Mouse (Mus musculus) testis, adult 2 months (tissue): Measurements from ENCODE around the gene Crtam. TPM values are rescaled to one million over a fixed set of nuclear protein-coding genes. Genes with fewer than 3 reads are reported as not detected.

Source experiments
- H3K27ac ChIP-seq: fragments of 200-500 bp; 2 replicates; pipeline ENCODE4 v1.5.1; 2012; ENCODE audit warnings: low read depth, low read length; ENCODE audit not compliant: control insufficient read depth, insufficient read depth
- H3K27me3 ChIP-seq: fragments of 200-500 bp; 2 replicates; pipeline ENCODE4 v1.6.1; 2012; ENCODE audit warnings: mild to moderate bottlenecking, low read length, moderate library complexity; ENCODE audit not compliant: control insufficient read depth, insufficient read depth
- H3K36me3 ChIP-seq: fragments of 200-500 bp; 2 replicates; pipeline ENCODE4 v1.6.1; 2012; ENCODE audit warnings: mild to moderate bottlenecking, low read length; ENCODE audit not compliant: control insufficient read depth, insufficient read depth
- H3K4me1 ChIP-seq: fragments of 200-500 bp; 2 replicates; pipeline ENCODE4 v1.6.1; 2012; ENCODE audit warnings: low read length; ENCODE audit not compliant: control insufficient read depth, insufficient read depth
- H3K4me3 ChIP-seq: fragments of 200-500 bp; 2 replicates; pipeline ENCODE4 v1.5.1; 2012; ENCODE audit warnings: low read depth, mild to moderate bottlenecking, low read length, moderate library complexity, mixed read lengths; ENCODE audit not compliant: control insufficient read depth
- CTCF ChIP-seq: fragments of 200-500 bp; IDR thresholded peaks from 2 replicates; pipeline ENCODE4 v1.5.1; 2012; ENCODE audit warnings: low read depth, mild to moderate bottlenecking, inconsistent platforms, low read length, moderate library complexity; ENCODE audit not compliant: control insufficient read depth, insufficient read depth, insufficient replicate concordance
- POLR2A ChIP-seq: fragments of 200-500 bp; IDR thresholded peaks from 2 replicates; pipeline ENCODE4 v1.6.1; 2012; ENCODE audit warnings: low read depth, mild to moderate bottlenecking, inconsistent platforms, low read length, moderate library complexity; ENCODE audit not compliant: control insufficient read depth
- polyA plus RNA-seq: library from polyadenylated mRNA; depleted of rRNA; stranded (reverse); fragments of >200 nt; gene quantifications from 2 replicates; pipeline ENCODE4 v1.2.3, GENCODE M21; 2012

The Crtam gene
- polyA plus RNA-seq, 1 experiment = 9.5 TPM

DNA sequence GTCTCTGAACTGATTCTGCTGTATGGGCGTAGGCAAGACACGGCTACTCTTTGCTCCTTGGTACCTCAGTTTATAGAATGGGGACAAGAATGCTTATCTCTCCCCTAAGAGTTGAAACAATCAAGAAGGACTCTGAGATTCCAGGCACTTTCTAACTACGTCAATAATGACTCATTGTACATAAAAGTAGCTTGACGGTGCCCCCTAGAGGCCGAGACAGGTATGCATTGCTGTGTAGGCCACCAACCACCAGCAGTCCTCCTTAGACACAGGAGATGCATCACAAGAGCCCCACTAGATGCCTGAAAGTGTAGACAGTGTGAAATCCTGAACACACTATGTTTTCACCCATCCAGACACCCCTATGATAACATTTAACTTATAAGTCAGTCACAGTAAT is 24.0 kb upstream of the Crtam start:
- TF ChIP-seq POLR2A (no peak), CTCF (peak; percentile 73; the same call in 1 of the 2 replicates)
- Histone ChIP-seq H3K4me1 (no peaks in the 10 kb centered on the region), H3K27me3 (no peaks in the 10 kb centered on the region), H3K36me3 (no peaks in the 10 kb centered on the region), H3K4me3 (peak overlapping the region; percentile 7; the same call in 1 of the 2 replicates), H3K27ac (no peak overlapping the region)

DNA sequence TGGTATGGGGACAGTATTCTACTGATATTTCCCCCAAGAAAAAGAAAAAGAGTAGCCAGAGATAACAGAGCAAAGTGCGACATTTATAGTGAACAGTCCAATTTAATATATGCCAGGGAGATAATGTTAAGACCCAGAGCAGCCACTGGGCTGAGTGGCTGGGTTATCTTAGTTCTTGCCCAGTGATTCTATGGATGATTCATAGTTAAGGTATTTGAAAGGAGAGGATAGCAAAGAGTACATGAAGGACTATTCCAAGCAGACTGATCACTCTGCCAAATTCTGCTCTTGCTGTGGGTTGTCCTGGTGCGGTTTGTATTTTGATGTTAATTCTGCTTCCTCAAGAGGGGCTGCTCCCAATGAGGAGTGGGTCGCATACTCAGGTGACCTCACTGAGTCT is 17.3 kb upstream of the Crtam start:
- H3K27ac ChIP-seq = no peak overlapping the region
- H3K4me3 ChIP-seq = no peak overlapping the region
- H3K27me3 ChIP-seq = no peaks in the 10 kb centered on the region
- H3K4me1 ChIP-seq = no peaks in the 10 kb centered on the region
- no peaks in the 10 kb centered on the region for H3K36me3 ChIP-seq
- TF ChIP-seq POLR2A (no peak), CTCF (no peak)

DNA sequence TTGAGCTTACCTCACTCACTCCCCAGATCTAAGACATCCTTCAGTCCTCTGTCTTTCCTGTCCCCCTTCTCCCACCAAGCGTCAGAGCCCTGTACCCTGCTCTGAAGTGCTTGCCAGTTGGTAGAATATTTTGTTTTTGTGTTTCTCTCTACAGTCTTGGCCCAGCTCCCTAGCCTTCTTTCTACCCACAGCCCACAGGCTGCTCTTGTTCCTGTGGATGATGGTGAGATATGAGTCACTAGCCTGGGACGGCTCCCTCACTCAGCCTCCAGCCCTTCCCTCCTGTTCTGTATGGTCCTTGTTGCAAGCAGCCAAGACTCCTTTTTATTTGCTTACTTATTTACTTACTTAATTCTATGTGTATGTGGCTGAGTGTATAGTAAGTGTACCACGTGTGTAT is 16.1 kb upstream of the Crtam start:
- no peaks in the 10 kb centered on the region for H3K27me3 ChIP-seq
- no peaks in the 10 kb centered on the region for H3K4me1 ChIP-seq
- TF ChIP-seq POLR2A = no peak
- TF ChIP-seq CTCF = no peak
- no peaks in the 10 kb centered on the region for H3K36me3 ChIP-seq
- no peak overlapping the region for H3K4me3 ChIP-seq
- no peak overlapping the region for H3K27ac ChIP-seq

DNA sequence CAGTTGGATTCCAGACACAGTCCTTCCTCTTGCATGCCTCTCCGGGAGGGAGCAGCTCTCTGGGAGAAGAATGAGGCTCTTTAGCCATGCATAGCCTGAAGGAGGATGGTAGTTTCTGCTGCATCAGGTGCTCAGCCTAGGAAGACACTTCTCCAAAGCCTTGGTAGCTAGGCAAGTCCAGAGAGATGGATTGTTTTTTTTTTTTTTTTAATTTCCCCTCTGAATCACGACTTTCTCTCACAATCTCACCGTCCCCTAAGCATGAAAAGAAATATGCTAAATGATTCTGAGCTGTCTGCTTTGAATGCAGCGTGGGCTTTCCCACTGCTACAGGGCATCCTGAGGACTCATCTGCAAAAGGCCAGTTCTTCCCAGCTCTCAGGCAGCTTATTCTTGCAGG is 10.1 kb upstream of the Crtam start:
- no peak for TF ChIP-seq POLR2A
- no peak for TF ChIP-seq CTCF
- H3K27ac ChIP-seq = no peak overlapping the region

DNA sequence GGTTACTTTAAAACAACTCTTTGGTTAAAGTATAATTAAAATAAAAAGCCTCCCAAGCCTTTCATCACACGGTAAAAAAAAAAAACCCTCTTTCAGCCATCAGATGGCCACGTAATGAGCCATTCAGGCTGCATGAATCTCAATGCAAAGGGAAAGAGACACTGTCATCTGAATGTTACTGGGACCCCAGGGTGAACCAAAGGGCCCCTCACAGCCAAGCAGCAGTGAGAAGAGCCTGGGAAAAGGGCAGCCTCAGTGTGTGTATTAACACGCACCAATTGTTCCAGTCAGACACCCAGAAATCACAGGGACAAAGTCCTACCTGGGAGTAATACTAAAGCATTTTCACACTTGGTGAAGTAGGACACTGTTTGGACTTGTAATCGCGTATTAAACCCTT is 8.0 kb upstream of the Crtam start:
- Histone ChIP-seq H3K27me3 (no peaks in the 10 kb centered on the region), H3K4me1 (no peaks in the 10 kb centered on the region), H3K4me3 (no peak overlapping the region), H3K27ac (no peak overlapping the region), H3K36me3 (no peaks in the 10 kb centered on the region)
- TF ChIP-seq POLR2A (no peak), CTCF (no peak)

More for the DNA sequence above, 10.1 kb upstream of the Crtam start:
- H3K4me3 ChIP-seq = no peak overlapping the region
- no peaks in the 10 kb centered on the region for H3K4me1 ChIP-seq
- no peaks in the 10 kb centered on the region for H3K36me3 ChIP-seq
- no peaks in the 10 kb centered on the region for H3K27me3 ChIP-seq

DNA sequence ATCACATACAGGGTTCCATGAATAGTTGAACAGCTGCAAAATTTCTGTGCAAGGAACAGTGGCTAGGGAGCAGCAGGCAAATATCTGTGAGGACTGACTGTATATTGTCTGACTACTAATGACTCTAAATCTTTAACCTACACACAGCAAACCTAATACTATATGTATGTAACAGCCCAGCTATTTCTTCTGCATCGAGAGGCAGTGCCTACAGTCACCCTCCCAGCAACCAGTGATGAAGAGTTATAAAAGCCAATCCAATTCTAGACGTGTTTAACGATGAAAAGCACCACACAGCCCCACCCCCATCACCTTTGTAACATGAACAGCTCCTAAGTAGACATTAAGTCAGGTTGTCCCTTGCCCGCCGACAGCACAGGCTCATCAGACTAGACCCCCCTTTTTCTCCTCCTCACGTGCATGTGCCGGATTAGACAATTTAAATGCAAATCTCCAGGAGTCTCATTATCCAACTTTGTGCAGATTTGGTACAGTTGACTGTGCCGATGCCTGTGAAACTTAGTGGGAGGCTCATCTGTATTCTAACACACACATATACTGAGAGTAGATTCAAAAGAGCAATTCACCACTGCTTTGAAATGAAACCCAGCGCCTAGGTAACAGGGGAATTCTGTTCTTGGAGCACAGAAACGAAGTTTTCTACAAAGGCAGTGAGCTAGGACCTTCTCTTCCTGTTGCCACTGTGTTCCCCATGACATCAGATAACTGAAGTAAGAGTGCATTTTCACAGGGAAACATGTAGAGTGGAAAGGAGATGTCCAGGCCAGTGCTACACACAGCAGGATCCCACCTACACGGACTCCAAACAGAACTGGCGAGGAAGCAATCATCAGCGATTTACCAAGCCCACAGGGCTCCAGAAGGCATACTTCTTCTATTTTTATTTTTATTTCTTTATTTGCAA is 7.3 kb upstream of the Crtam start:
- Histone ChIP-seq H3K4me3 (no peak overlapping the region), H3K36me3 (no peaks in the 10 kb centered on the region), H3K27me3 (no peaks in the 10 kb centered on the region), H3K27ac (no peak overlapping the region), H3K4me1 (no peaks in the 10 kb centered on the region)
- no peak for TF ChIP-seq POLR2A
- no peak for TF ChIP-seq CTCF

DNA sequence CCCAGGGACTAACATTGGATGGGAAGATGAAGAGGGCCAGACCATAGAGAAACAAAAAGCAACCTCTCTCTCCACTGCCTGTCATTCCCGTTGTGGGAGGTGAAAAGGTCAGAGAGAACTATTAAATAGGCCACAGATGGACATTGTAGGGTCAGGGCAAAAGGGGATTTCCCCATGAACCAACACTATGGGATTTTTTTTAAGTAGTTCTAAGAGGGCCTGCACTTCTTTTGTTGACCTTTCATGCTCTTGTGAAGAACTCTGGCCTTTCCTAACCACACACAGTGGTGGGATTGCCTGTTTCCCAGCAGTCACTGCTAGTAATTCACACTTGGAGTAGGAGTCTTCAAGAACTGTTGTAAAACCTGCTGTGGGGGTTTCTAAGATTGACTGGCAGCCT is 3.4 kb upstream of the Crtam start:
- Histone ChIP-seq H3K36me3 (no peaks in the 10 kb centered on the region), H3K4me1 (no peaks in the 10 kb centered on the region), H3K27me3 (no peaks in the 10 kb centered on the region), H3K4me3 (no peak overlapping the region), H3K27ac (no peak overlapping the region)
- TF ChIP-seq POLR2A (no peak), CTCF (no peak)
